Mouse (Mus musculus): ENCODE measurements at regions not wholly inside any gene's neighbourhood (a gene's known extent, or its start where the extent isn't known, plus 50 kb on each side); places are given as distances from the start of the nearest gene placed in this dataset.

DNA sequence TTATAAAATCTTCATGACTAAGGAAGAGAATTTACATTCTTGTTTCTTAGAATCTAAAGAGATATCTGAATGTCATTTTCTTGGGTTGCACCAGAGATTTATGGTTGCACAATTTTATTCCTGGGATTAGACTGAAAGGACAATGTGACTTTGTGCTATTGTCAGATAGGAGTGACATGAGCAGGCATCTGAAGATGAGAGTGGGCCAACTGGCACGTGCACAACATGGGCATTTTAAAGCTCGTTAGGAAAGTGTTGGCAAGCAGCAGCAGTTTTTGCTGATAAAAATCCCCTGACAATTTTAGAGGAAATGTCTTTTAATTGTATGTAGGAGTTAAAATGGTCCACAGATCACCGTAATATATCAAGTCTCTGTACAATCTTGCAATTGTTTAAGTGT lies 178.9 kb upstream of the Tecrl start:
- DNase-seq (ENCODE audit: low spot score): no peak

DNA sequence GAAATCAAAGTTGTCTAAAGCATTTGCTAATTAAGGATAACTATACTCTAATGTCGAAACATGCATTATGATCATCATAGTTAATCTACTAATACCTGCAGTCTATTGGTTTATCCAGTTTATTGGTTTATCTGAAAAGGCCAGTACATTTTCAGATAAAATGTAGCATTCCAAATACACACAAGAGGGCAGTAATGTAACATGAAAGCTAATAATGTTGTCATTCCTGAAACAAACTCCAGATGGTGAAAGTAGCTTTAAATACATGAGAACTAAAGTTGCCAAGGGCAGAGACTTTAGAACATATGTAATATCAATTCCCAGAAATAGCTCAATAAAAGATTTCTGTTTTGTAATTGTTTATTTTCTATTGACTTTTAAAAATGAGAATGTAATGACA lies 163.7 kb upstream of the Tecrl start:
- DNase-seq (ENCODE audit: low spot score): no peak

DNA sequence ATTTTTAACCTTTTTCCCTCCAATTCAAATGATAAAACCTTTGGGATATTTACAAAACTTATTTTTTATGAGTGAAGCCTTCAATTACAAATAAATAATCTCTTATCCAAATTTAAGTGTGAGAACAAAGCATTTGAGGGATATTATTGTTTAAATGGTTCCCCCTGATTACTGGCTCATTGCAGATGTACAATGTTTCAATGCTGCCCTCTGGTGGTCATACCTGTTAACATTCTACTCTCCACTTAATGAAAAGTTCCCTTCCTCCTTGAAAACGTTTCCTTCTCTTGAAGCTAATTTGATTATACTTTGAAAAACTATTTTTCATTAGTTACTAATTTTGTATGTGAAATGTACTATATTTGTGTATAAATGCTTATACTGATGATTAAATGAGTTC lies 129.1 kb upstream of the Tecrl start:
- DNase-seq (ENCODE audit: low spot score): no peak

DNA sequence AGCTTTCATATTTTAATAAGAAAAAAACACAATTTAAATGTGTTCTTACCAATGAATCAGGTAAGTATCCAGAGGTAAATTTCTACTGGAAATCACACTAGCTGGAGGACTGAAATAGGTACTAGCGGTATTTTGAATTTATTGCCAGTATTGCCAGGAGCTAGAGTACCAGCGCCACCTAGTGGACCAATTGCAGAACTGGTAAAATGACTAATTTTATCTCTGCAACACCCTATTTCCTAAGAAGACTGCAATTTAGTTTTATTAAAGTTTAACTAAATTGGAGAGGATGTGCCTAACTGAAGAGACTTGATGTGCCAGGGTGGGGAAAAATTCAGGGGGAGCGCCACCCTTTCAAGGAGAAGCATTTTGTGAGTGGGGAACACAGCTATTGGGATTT lies 85.3 kb upstream of the Tecrl start:
- peak; percentile 3 for DNase-seq (ENCODE audit: low spot score)

DNA sequence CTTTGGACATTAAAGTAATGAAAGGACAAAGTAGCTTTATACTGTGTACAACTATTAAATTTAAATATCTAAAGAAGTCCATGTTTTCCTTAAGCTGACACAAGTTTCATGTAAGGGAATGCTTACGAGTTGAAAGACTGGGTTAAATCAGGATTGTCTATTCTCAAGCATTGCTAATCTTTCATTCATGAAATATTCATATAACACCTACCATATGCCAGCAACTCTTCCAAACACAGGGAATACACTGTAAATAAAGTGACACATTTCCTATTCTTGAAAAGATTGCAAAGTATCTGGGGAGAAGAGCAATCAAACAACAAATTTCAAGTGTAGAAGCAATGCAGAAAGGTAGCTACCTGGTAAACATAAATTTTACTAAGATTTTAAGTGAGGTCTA lies 81.5 kb upstream of the Tecrl start:
- DNase-seq (ENCODE audit: low spot score): no peak

DNA sequence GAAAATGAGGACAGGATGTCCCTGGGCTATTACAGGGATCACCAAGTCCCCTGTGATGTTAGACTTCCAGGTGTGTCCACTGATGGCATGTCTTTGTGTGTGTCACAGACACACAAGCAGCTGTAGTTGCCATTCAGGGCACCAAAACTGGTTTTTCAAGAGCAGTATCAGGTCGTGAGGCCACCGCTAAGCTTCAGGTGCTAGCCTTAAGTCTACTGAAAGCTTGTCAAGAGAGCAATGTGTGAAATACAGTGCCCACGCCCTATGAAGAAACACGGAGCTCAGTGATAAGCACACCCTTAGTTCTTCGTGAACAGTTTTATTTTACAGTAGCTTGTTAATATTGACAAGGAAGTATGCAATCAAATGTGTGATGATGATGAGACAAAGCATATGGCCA lies 66.7 kb upstream of the Tecrl start:
- DNase-seq (ENCODE audit: low spot score): no peak

DNA sequence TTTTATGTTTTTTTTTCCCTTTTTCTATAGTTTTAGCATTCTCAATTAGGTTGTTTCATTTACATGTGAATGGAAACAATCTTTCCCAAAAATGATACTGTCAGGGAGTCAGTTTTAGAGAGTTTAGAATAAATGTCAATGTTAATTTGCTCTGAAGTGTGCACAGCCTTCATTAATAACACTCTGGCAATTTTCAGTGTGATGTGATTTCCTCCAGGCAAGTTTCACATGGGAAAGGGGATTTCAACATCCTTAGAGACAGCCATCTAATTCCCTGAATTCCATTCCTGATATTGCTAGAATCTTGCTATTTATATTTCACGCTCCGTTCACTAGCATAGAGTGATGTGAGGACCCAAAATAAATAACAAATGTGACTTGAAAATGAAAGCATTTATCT lies 55.2 kb upstream of the Tecrl start:
- no peak for DNase-seq (ENCODE audit: low spot score)

DNA sequence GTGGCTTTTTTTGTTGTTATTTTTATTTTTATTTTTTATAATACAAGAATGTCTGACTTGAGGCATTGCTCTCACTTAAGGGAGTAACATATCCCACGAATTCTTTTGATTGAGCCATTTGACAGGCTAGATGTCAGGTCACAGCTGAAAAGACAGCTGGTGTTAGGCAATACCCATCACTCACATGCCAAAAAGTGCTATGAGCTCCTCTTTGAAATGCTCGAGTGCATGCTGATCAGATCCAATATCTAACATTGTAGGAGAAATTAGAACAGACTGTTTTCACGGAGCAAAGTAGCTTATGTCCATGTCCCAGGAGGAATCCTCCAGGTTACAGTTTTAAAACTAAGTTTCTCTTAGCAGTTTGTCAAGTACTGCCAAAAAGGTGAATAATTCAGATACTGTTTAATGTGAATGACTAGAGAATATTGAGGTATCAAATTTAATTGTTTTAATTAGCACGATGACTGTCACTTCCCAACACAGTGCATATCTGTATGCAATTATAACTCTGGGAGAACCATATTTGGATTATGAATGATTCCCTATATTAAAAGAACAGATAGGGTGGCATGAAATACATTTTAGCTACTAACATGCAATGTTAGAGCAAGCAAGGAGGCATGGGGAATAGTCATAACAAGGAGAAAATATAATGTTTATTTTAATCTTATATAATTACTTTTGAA lies 50.4 kb upstream of the Tecrl start:
- DNase-seq (ENCODE audit: low spot score): no peak

Data from yolk sac, embryonic 10.5 days (tissue).